Mouse (Mus musculus) mesoderm, embryonic 11.5 days (tissue): ENCODE data around the gene Ly6g6d.
"Not testable (repeated sequence)": the region's sequence is repeated elsewhere in the genome, so short reads cannot be mapped to it uniquely, and the experiment has no call there.

Experiments used
- DNase-seq: peaks from one replicate; pipeline ENCODE4 v3.0.0-alpha.2; 2012; ENCODE audit warnings: low read depth, low spot score

Ly6g6d gene

GRCm38 (mm10) chr17:35077786-35078233 lies at the start of gene Ly6g6d:
Gene Ly6g6d (minus strand): TSS chr17:35078065.
- DNase-seq = no peak

GRCm38 (mm10) chr17:35127017-35127416 lies 49.2 kb upstream of the Ly6g6d start:
- DNase-seq = no peak

- peak; percentile 72 for DNase-seq
These were observed 48.3 kb upstream of the Ly6g6d start, which contains the start of gene D17H6S53E for GRCm38 (mm10) chr17:35126206-35126611. Gene D17H6S53E (plus strand): TSS chr17:35126373.

- DNase-seq = no peak
These were observed 47.7 kb upstream of the Ly6g6d start for GRCm38 (mm10) chr17:35125578-35125977.

GRCm38 (mm10) chr17:35125081-35125480 lies 47.2 kb upstream of the Ly6g6d start:
- DNase-seq = no peak

- DNase-seq = not testable (repeated sequence)
These were observed 46.5 kb upstream of the Ly6g6d start for GRCm38 (mm10) chr17:35124261-35124896.

- DNase-seq = not testable (repeated sequence)
These were observed 45.4 kb upstream of the Ly6g6d start for GRCm38 (mm10) chr17:35123287-35123686.

- DNase-seq = peak; percentile 71
These were observed 44.0 kb upstream of the Ly6g6d start, which contains the start of gene Csnk2b for GRCm38 (mm10) chr17:35121871-35122303. Gene Csnk2b (minus strand): TSS chr17:35122053.

- DNase-seq = peak; percentile 99
These were observed 43.4 kb upstream of the Ly6g6d start, which contains the start of gene Gpank1 for GRCm38 (mm10) chr17:35121143-35121799. Gene Gpank1 (plus strand): TSS chr17:35121455.

- DNase-seq = no peak
These were observed 42.9 kb upstream of the Ly6g6d start for GRCm38 (mm10) chr17:35120745-35121142.

GRCm38 (mm10) chr17:35115046-35116019 lies 37.5 kb upstream of the Ly6g6d start, which contains the start of gene Ly6g5b:
Gene Ly6g5b (minus strand): TSS chr17:35115428.
- DNase-seq = no peak

- no peak for DNase-seq
These were observed 33.9 kb upstream of the Ly6g6d start for GRCm38 (mm10) chr17:35111774-35112173.

- no peak for DNase-seq
These were observed 30.2 kb upstream of the Ly6g6d start, which contains the start of gene Ly6g5c for GRCm38 (mm10) chr17:35108097-35108496. Gene Ly6g5c (plus strand): TSS chr17:35108279.

GRCm38 (mm10) chr17:35106522-35106921 lies 28.7 kb upstream of the Ly6g6d start:
- DNase-seq = no peak

GRCm38 (mm10) chr17:35105740-35106389 lies 28.0 kb upstream of the Ly6g6d start:
- DNase-seq = no peak

- no peak for DNase-seq
These were observed 26.9 kb upstream of the Ly6g6d start for GRCm38 (mm10) chr17:35104754-35105153.

GRCm38 (mm10) chr17:35104079-35104478 lies 26.2 kb upstream of the Ly6g6d start:
- no peak for DNase-seq

- DNase-seq = no peak
These were observed 25.4 kb upstream of the Ly6g6d start for GRCm38 (mm10) chr17:35103221-35103690.

- DNase-seq = no peak
These were observed 24.4 kb upstream of the Ly6g6d start for GRCm38 (mm10) chr17:35102299-35102698.

- no peak for DNase-seq
These were observed 23.3 kb upstream of the Ly6g6d start for GRCm38 (mm10) chr17:35101161-35101560.
